Mouse (Mus musculus) liver, embryonic 14.5 days (tissue): ENCODE results near the gene Mlf2.

Source experiments
- CTCF ChIP-seq: IDR thresholded peaks from 2 replicates; pipeline ENCODE4 v1.5.1; 2016; ENCODE audit warnings: antibody characterized with exemption, low read depth, control low read depth
- EP300 ChIP-seq: IDR thresholded peaks from 2 replicates; pipeline ENCODE4 v1.6.1; 2016; ENCODE audit warnings: antibody characterized with exemption, low read depth

DNA sequence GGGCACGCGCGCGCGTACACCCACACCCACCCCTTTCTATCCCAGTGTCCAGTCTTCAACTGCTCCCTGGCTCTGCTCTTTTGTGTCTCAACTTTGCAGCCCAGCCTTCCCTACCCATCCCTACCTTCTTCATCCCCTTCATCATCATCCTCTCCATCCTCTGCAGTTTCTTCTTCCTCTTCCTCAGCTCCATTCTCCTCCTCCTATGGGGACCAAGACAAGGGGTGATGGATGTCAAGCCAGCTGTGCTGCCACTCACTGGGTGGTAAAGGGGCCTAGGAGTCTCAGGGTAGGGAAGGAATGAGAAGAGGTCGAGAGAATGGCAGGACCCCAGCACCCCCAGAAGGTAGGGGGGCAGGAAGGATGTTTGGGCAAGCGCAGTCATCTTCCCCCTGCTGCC is 16.7 kb upstream of the Mlf2 start:
- TF ChIP-seq CTCF (no peak), EP300 (no peak)
